Mouse (Mus musculus) myocyte (in vitro differentiated cells): ENCODE results near the gene Fgd4. TPM values are rescaled to one million over a fixed set of nuclear protein-coding genes. Genes with fewer than 3 reads are reported as not detected.

Experiments used
- H3K27me3 ChIP-seq: one replicate; pipeline ENCODE4 v1.6.1; 2011; ENCODE audit not compliant: control insufficient read depth, insufficient read depth, insufficient read length
- H3K36me3 ChIP-seq: one replicate; pipeline ENCODE4 v1.6.1; 2011; ENCODE audit not compliant: control insufficient read depth, insufficient read depth
- H3K4me2 ChIP-seq: one replicate; pipeline ENCODE4 v1.6.1; 2011; ENCODE audit warnings: low read depth, control low read depth
- H3K4me3 ChIP-seq: one replicate; pipeline ENCODE4 v1.5.1; 2011; ENCODE audit warnings: mild to moderate bottlenecking, control low read depth, moderate library complexity
- H3K79me2 ChIP-seq: one replicate; pipeline ENCODE4 v1.6.1; 2011; ENCODE audit not compliant: control insufficient read depth, insufficient read depth
- H3ac ChIP-seq: one replicate; pipeline ENCODE4 v1.6.1; 2011; ENCODE audit not compliant: control insufficient read depth, insufficient read length
- CEBPB ChIP-seq: IDR thresholded peaks from 2 replicates; pipeline ENCODE4 v1.6.1; 2011; ENCODE audit warnings: mild to moderate bottlenecking, moderate library complexity; ENCODE audit not compliant: poor library complexity, insufficient read depth, severe bottlenecking
- E2F4 ChIP-seq: IDR thresholded peaks from one replicate; pipeline ENCODE4 v1.6.1; 2011; ENCODE audit warnings: mild to moderate bottlenecking, control low read depth, moderate library complexity; ENCODE audit not compliant: insufficient read depth
- MAX ChIP-seq: IDR thresholded peaks from one replicate; pipeline ENCODE4 v1.6.1; 2011; ENCODE audit warnings: low read depth, mild to moderate bottlenecking, control low read depth
- MYOD1 ChIP-seq, 3 experiments: IDR thresholded peaks; one replicate each; pipeline ENCODE4 v1.6.1; 2011; ENCODE audit warnings: control low read depth in 2 of 3, low read depth in 2 of 3, mild to moderate bottlenecking in 2 of 3, moderate library complexity in 1 of 3; ENCODE audit not compliant: insufficient read length in 2 of 3, control insufficient read depth in 1 of 3
- MYOG ChIP-seq, 3 experiments: IDR thresholded peaks; one replicate each; pipeline ENCODE4 v1.6.1; 2011; ENCODE audit warnings: control low read depth in 2 of 3, low read depth in 2 of 3, mild to moderate bottlenecking in 2 of 3; ENCODE audit not compliant: insufficient read length in 2 of 3, control insufficient read depth in 1 of 3, insufficient read depth in 1 of 3
- POLR2A ChIP-seq: IDR thresholded peaks from one replicate; pipeline ENCODE4 v1.6.1; 2011; ENCODE audit warnings: low read depth, mild to moderate bottlenecking, control low read depth, moderate library complexity; ENCODE audit not compliant: insufficient read length
- POLR2AphosphoS2 ChIP-seq: IDR thresholded peaks from one replicate; pipeline ENCODE4 v1.6.1; 2011; ENCODE audit warnings: low read depth, control low read depth; ENCODE audit not compliant: insufficient read length
- REST ChIP-seq: IDR thresholded peaks from one replicate; pipeline ENCODE4 v1.6.1; 2011; ENCODE audit warnings: mild to moderate bottlenecking, control low read depth, moderate library complexity; ENCODE audit not compliant: insufficient read depth, insufficient read length
- SRF ChIP-seq: IDR thresholded peaks from one replicate; pipeline ENCODE4 v1.6.1; 2011; ENCODE audit warnings: low read depth; ENCODE audit not compliant: control insufficient read depth, insufficient read length
- TCF12 ChIP-seq: IDR thresholded peaks from one replicate; pipeline ENCODE4 v1.6.1; 2011; ENCODE audit warnings: mild to moderate bottlenecking, control low read depth; ENCODE audit not compliant: poor library complexity, insufficient read depth, severe bottlenecking
- TCF3 ChIP-seq: IDR thresholded peaks from one replicate; pipeline ENCODE4 v1.6.1; 2011; ENCODE audit warnings: low read depth, control low read depth; ENCODE audit not compliant: insufficient read length
- USF1 ChIP-seq: IDR thresholded peaks from one replicate; pipeline ENCODE4 v1.6.1; 2011; ENCODE audit warnings: low read depth, mild to moderate bottlenecking, control low read depth, moderate library complexity
- polyA plus RNA-seq: library from polyadenylated mRNA; unstranded; fragments of >200 nt; fragmentation: generic; extraction: Trizol; gene quantifications from one replicate; pipeline ENCODE4 v1.2.1, GENCODE M21; 2012; ENCODE audit warnings: missing spikeins

Gene Fgd4
- polyA plus RNA-seq, 1 experiment: 0.11 TPM

DNA sequence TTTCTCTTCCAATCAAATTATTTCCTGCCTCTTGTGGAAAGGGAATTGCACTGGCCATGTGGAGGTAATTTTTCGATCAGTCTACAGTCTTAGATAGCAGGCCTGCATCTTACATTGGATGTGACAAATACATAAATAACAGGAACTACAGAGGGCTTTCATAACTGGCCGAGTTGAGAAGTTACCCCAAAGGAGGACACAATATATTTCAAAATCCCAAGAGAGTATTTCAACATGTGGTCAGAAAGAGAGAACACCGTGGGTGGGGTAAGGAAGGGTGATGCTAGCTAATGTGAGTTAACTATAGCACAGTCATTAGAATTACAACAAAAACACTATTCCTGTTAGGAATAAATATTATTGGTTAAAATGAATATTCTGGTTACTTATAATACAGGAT, 29.0 kb downstream of the Fgd4 start:
- Histone ChIP-seq H3K79me2 (no peaks in the 10 kb centered on the region), H3ac (no peak overlapping the region), H3K27me3 (no peaks in the 10 kb centered on the region), H3K4me2 (no peak overlapping the region), H3K36me3 (no peaks in the 10 kb centered on the region), H3K4me3 (no peak overlapping the region)
- TF ChIP-seq REST (no peak), TCF12 (no peak), POLR2A (no peak), E2F4 (no peak), MAX (no peak)

DNA sequence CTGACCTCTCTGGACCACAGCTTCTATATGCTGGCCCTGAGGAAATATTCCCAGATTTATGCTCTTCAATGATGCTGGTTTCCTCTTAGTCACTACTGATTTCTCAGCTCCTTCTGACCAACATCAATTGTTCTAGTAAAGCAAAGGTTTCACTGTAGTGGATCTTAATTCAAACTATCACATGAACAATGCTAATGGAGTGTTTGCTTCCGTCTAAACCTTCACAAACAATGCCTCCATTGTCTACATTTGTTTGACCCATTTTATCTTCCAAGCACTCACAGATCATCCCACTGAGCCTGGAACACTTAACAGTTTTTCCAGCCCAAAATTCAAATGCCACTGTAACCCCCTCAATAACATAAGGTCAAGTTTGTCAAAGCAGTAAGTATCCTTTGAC, 33.6 kb downstream of the Fgd4 start:
- Histone ChIP-seq H3K4me2 (no peak overlapping the region), H3K4me3 (no peak overlapping the region), H3ac (no peak overlapping the region), H3K27me3 (no peaks in the 10 kb centered on the region), H3K79me2 (no peaks in the 10 kb centered on the region), H3K36me3 (no peaks in the 10 kb centered on the region)
- TF ChIP-seq REST (no peak), SRF (no peak), MAX (no peak), E2F4 (no peak), TCF3 (no peak), MYOG (IDR thresholded peaks at IDR 0.05; ENCODE audit: control insufficient read depth in 1 of 3, insufficient read depth in 1 of 3, insufficient read length in 2 of 3, low read depth in 2 of 3) (no peak)

DNA sequence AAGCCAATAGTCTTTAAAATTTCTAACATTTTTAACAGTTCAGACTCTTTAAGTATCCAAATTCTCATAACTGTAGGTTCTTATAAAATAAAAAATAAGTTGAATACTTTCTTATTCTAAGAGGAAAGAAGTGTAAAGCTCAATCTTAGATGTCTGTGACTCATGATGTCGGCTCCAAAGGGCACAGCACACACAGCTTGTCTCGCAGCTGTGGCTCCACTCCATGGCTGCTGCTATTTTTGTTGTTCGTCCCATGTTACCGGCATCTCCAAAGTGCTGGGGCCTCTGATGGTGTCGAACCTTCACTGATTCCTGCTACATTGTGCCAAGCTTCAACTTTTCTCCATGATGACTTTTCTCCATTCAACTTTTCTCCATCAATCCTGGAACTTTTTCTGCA, 34.1 kb downstream of the Fgd4 start:
- H3K36me3 ChIP-seq: no peaks in the 10 kb centered on the region
- TF ChIP-seq POLR2AphosphoS2 (no peak), MYOG (IDR thresholded peaks at IDR 0.05; ENCODE audit: control insufficient read depth in 1 of 3, insufficient read depth in 1 of 3, insufficient read length in 2 of 3, low read depth in 2 of 3) (peak in 1 of 3 experiments; percentile 44)
- no peak overlapping the region for H3ac ChIP-seq
- no peak overlapping the region for H3K4me3 ChIP-seq
- no peaks in the 10 kb centered on the region for H3K79me2 ChIP-seq
- H3K27me3 ChIP-seq: no peaks in the 10 kb centered on the region
- no peak overlapping the region for H3K4me2 ChIP-seq

DNA sequence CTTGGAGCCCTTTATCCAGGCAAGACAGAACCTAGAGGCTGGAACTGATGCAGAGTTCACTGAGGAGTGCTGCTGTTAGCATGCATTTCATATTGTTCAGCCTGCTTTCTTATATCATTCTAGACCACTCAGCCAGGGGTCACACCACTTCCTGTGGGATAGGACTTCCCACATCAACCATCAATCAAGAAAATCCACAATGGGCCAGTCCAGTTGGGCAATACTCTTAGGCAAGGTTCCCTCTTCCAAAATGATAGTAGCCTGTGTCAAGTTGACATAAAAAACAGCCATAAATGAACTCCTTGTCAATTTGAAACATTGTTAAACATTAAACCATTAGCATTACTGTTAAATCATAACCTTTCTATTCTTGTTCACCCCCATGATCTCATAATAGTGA, 34.6 kb downstream of the Fgd4 start:
- Histone ChIP-seq H3K4me3 (no peak overlapping the region), H3K36me3 (no peaks in the 10 kb centered on the region), H3K4me2 (no peak overlapping the region), H3K27me3 (no peaks in the 10 kb centered on the region), H3ac (no peak overlapping the region), H3K79me2 (no peaks in the 10 kb centered on the region)
- TF ChIP-seq REST: no peak
- no peak for TF ChIP-seq TCF3
- TF ChIP-seq MAX: no peak
- TF ChIP-seq USF1: no peak
- TF ChIP-seq SRF: no peak
- no peak for TF ChIP-seq POLR2A
- TF ChIP-seq POLR2AphosphoS2: no peak
- TF ChIP-seq MYOD1 (IDR thresholded peaks at IDR 0.05; ENCODE audit: control insufficient read depth in 1 of 3, insufficient read length in 2 of 3, low read depth in 2 of 3): no peak
- no peak for TF ChIP-seq TCF12
- TF ChIP-seq E2F4: no peak
- no peak for TF ChIP-seq MYOG (IDR thresholded peaks at IDR 0.05; ENCODE audit: control insufficient read depth in 1 of 3, insufficient read depth in 1 of 3, insufficient read length in 2 of 3, low read depth in 2 of 3)
- TF ChIP-seq CEBPB: no peak

DNA sequence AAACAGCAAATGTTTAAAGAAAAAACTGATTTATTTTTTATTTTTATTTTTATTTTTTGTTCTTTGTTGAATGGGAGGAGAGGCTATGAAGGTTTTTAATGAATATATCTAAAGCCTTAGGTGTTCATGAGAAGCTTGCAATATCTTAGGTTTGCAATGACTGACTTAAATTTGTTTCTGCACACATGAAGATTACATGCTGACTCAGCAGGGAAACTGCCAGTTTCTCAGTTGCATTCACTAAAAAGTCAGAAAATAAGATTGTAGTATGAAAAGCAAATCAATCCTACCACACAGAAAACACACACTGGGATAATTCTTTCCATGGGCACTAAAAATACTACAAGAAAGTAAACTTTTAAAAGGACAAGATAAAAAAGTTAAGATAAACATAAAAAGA, 39.6 kb downstream of the Fgd4 start:
- no peaks in the 10 kb centered on the region for H3K27me3 ChIP-seq
- TF ChIP-seq POLR2AphosphoS2: no peak
- TF ChIP-seq SRF: no peak
- TF ChIP-seq TCF12: no peak
- TF ChIP-seq E2F4: no peak
- TF ChIP-seq CEBPB: no peak
- TF ChIP-seq MAX: no peak
- TF ChIP-seq REST: no peak
- no peak for TF ChIP-seq TCF3
- TF ChIP-seq POLR2A: no peak
- no peak for TF ChIP-seq USF1
- TF ChIP-seq MYOG (IDR thresholded peaks at IDR 0.05; ENCODE audit: control insufficient read depth in 1 of 3, insufficient read depth in 1 of 3, insufficient read length in 2 of 3, low read depth in 2 of 3): no peak
- no peak for TF ChIP-seq MYOD1 (IDR thresholded peaks at IDR 0.05; ENCODE audit: control insufficient read depth in 1 of 3, insufficient read length in 2 of 3, low read depth in 2 of 3)
- H3K79me2 ChIP-seq: no peaks in the 10 kb centered on the region
- no peak overlapping the region for H3K4me2 ChIP-seq
- H3K4me3 ChIP-seq: no peak overlapping the region
- H3K36me3 ChIP-seq: no peaks in the 10 kb centered on the region
- H3ac ChIP-seq: no peak overlapping the region
